Mouse (Mus musculus) CH12.LX (cell line): ENCODE data around the gene Irs2. TPM values are rescaled to one million over a fixed set of nuclear protein-coding genes. Genes with fewer than 3 reads are reported as not detected.

Experiments used
- DNase-seq: peaks from one replicate; pipeline ENCODE4 v3.0.0-alpha.2; 2013; ENCODE audit errors: extremely low read depth
- H3K27ac ChIP-seq: 2 replicates; pipeline ENCODE4 v1.5.1; 2012; ENCODE audit warnings: low read depth, mild to moderate bottlenecking, control low read depth, moderate library complexity; ENCODE audit not compliant: insufficient read depth
- H3K27me3 ChIP-seq: replicated peaks from 2 replicates; pipeline ENCODE3; 2012; ENCODE audit warnings: inconsistent platforms
- H3K36me3 ChIP-seq, 2 experiments: replicated peaks in 1 of 2; 2 replicates each; pipeline versions ENCODE3 to v1.6.1; 2012; ENCODE audit warnings: inconsistent platforms in 1 of 2, low read length in 1 of 2, mild to moderate bottlenecking in 1 of 2, mixed read lengths in 1 of 2, moderate library complexity in 1 of 2; ENCODE audit not compliant: control insufficient read depth in 1 of 2, insufficient read depth in 1 of 2
- H3K4me1 ChIP-seq, 2 experiments: 2 replicates each; pipeline ENCODE4 v1.6.1; 2012; ENCODE audit warnings: inconsistent platforms in 1 of 2, moderate library complexity in 1 of 2; ENCODE audit not compliant: insufficient read depth in 2 of 2, control insufficient read depth in 1 of 2
- H3K4me2 ChIP-seq: 2 replicates; pipeline ENCODE4 v1.6.1; 2012; ENCODE audit warnings: low read depth, mild to moderate bottlenecking, control low read depth; ENCODE audit not compliant: poor library complexity, insufficient read depth, severe bottlenecking
- H3K4me3 ChIP-seq, 3 experiments: fragments of 150-350 bp in 1 of 3; sonication (generic) in 1 of 3; replicated peaks in 1 of 3; 2 replicates each; pipeline versions ENCODE3 to v1.5.1; 2011 to 2012; ENCODE audit warnings: low read depth in 2 of 3, low read length in 2 of 3, mild to moderate bottlenecking in 2 of 3, moderate library complexity in 2 of 3, control low read depth in 1 of 3, improper control_type of control experiment in 1 of 3, inconsistent platforms in 1 of 3, mixed read lengths in 1 of 3; ENCODE audit not compliant: poor library complexity in 1 of 3
- H3K79me2 ChIP-seq: replicated peaks from 2 replicates; pipeline ENCODE4 v1.6.1; 2012; ENCODE audit warnings: mild to moderate bottlenecking, moderate library complexity; ENCODE audit not compliant: control insufficient read depth, poor library complexity, insufficient read depth, severe bottlenecking; ENCODE audit errors: extremely low read depth
- H3K9ac ChIP-seq: 2 replicates; pipeline ENCODE4 v1.6.1; 2012; ENCODE audit warnings: low read depth, mild to moderate bottlenecking, control low read depth, moderate library complexity; ENCODE audit not compliant: insufficient read depth
- H3K9me3 ChIP-seq: replicated peaks from 2 replicates; pipeline ENCODE3; 2012; ENCODE audit warnings: low read length, inconsistent platforms, mixed read lengths
- BHLHE40 ChIP-seq: IDR thresholded peaks from 2 replicates; pipeline ENCODE4 v1.6.1; 2011; ENCODE audit warnings: mild to moderate bottlenecking, low read depth, low read length, improper control_type of control experiment
- CTCF ChIP-seq, 2 experiments: IDR thresholded peaks in 1 of 2; conservative IDR thresholded peaks in 1 of 2; 2 replicates each; pipeline ENCODE4 v1.5.1; 2011 to 2012; ENCODE audit warnings: low read depth in 2 of 2, low read length in 2 of 2, improper control_type of control experiment in 1 of 2, inconsistent platforms in 1 of 2, mild to moderate bottlenecking in 1 of 2, moderate library complexity in 1 of 2
- ELF1 ChIP-seq: IDR thresholded peaks from 2 replicates; pipeline ENCODE4 v1.6.1; 2014; ENCODE audit warnings: low read depth, mild to moderate bottlenecking, inconsistent platforms, low read length, improper control_type of control experiment
- EP300 ChIP-seq: IDR thresholded peaks from 2 replicates; pipeline ENCODE4 v1.6.1; 2011; ENCODE audit warnings: low read length, improper control_type of control experiment
- GABPA ChIP-seq: IDR thresholded peaks from 2 replicates; pipeline ENCODE4 v1.6.1; 2012; ENCODE audit warnings: low read depth, low read length, improper control_type of control experiment, inconsistent platforms; ENCODE audit not compliant: insufficient replicate concordance
- MEF2A ChIP-seq: IDR thresholded peaks from 2 replicates; pipeline ENCODE4 v1.6.1; 2014; ENCODE audit warnings: low read depth, mild to moderate bottlenecking, inconsistent platforms, low read length, improper control_type of control experiment, borderline replicate concordance
- MXI1 ChIP-seq: IDR thresholded peaks from 2 replicates; pipeline ENCODE4 v1.6.1; 2011; ENCODE audit warnings: mild to moderate bottlenecking, low read depth, low read length, improper control_type of control experiment
- MYC ChIP-seq: IDR thresholded peaks from 2 replicates; pipeline ENCODE4 v1.6.1; 2011; ENCODE audit warnings: low read depth, mild to moderate bottlenecking, improper control_type of control experiment, low read length
- NRF1 ChIP-seq: IDR thresholded peaks from 2 replicates; pipeline ENCODE4 v1.6.1; 2014; ENCODE audit warnings: low read depth, mild to moderate bottlenecking, inconsistent platforms, low read length, improper control_type of control experiment, moderate library complexity
- POLR2A ChIP-seq: IDR thresholded peaks from 2 replicates; pipeline ENCODE4 v1.6.1; 2011; ENCODE audit warnings: low read depth, mild to moderate bottlenecking, improper control_type of control experiment, low read length
- RAD21 ChIP-seq: IDR thresholded peaks from 2 replicates; pipeline ENCODE4 v1.6.1; 2011; ENCODE audit warnings: low read depth, mild to moderate bottlenecking, low read length, improper control_type of control experiment, moderate library complexity
- TCF12 ChIP-seq: IDR thresholded peaks from 2 replicates; pipeline ENCODE4 v1.6.1; 2014; ENCODE audit warnings: low read depth, mild to moderate bottlenecking, inconsistent platforms, low read length, improper control_type of control experiment
- USF1 ChIP-seq: IDR thresholded peaks from 2 replicates; pipeline ENCODE4 v1.6.1; 2014; ENCODE audit warnings: low read depth, mild to moderate bottlenecking, inconsistent platforms, low read length, improper control_type of control experiment
- USF2 ChIP-seq: conservative IDR thresholded peaks from 2 replicates; pipeline ENCODE4 v1.6.1; 2011; ENCODE audit warnings: low read depth, low read length, improper control_type of control experiment
- ZMIZ1 ChIP-seq: IDR thresholded peaks from 2 replicates; pipeline ENCODE4 v1.6.1; 2012; ENCODE audit warnings: low read depth, mild to moderate bottlenecking, inconsistent platforms, low read length, improper control_type of control experiment
- ZNF384 ChIP-seq: IDR thresholded peaks from 2 replicates; pipeline ENCODE4 v1.6.1; 2012; ENCODE audit warnings: low read depth, low read length, improper control_type of control experiment, inconsistent platforms
- dilution Hi-C: fragments of 300-500 bp; cut with MboI; formaldehyde crosslinking; loops from 2 replicates; pipeline ENCODE4 v1.14.3; 2020; ENCODE audit warnings: low sequenced_read_pairs; ENCODE audit not compliant: extremely low pct_unique_long_range_greater_than_20kb, extremely low pct_ligation_motif_present
- in situ Hi-C: fragments of 300-500 bp; cut with MboI; formaldehyde crosslinking; loops from 3 replicates; pipeline ENCODE4 v1.14.3; 2019; ENCODE audit warnings: low sequenced_read_pairs, low pct_ligation_motif_present, low pct_unique_long_range_greater_than_20kb, mixed read lengths
- polyA plus RNA-seq: library from polyadenylated mRNA; unstranded; fragments of >175 nt; gene quantifications from 2 replicates; pipeline ENCODE4 v1.2.1, GENCODE M21; 2012; ENCODE audit warnings: low read depth; ENCODE audit not compliant: insufficient read length
- total RNA-seq, 2 experiments: library from RNA; depleted of rRNA; stranded (reverse); fragments of 300-350 nt in 1 of 2; fragments of >200 nt in 1 of 2; gene quantifications; 2 replicates each; pipeline ENCODE4 v1.2.3; 2012 to 2014

Gene Irs2
- total and polyA plus RNA-seq, 3 experiments, result 0.24 to 1.1 TPM; not detected in 1

DNA sequence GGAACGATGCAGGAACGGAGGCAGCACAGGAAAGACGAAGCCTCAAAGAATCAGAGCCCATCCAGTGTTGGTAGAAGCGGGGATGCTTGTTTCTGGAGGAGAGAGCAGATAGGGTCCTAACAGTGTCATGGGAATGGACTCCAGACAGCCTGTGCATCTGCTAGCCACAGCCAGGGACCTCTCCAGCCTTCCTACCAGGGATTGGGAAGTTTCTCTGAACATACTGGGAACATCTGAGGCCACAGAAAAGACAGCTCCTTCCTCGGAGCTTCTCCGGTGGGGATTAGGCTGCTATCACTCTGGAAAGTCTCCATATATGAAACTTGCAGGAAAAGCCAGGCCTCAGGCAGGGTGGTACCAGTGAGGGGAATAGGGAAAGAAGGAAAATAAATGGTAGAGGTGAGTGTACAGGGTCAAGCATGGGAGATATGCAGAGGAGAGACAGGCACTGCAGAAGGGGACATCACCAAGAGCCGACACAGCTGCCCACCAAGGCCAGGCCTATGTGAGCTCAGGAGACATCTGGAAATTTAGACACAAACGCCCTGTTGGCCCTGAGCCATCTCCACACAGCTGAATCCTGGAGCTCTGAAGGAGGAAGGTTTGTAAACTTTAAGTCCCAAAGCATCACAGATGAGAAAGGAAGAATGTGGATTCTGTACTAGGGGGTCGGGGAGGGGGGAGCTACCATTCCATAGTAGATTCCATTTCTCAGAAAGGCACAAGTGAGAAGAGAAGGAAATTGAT is 64.8 kb downstream of the Irs2 start:
- H3K9me3 ChIP-seq, result peaks cover 3% of the 10 kb centered on the region
- in situ Hi-C loops (no loop called here), dilution Hi-C loops (no loop called here)
- no peak overlapping the region for H3K27ac ChIP-seq
- H3K36me3 ChIP-seq, result no peaks in the 10 kb centered on the region
- H3K27me3 ChIP-seq, result peaks cover 1% of the 10 kb centered on the region
- H3K4me2 ChIP-seq, result no peak overlapping the region
- TF ChIP-seq BHLHE40, result no peak
- no peak for TF ChIP-seq MYC
- no peak overlapping the region for H3K9ac ChIP-seq
- peaks cover 7 to 18% of the 10 kb centered on the region in 2 experiments for H3K4me1 ChIP-seq
- H3K79me2 ChIP-seq, result no peaks in the 10 kb centered on the region
- no peak overlapping the region for H3K4me3 ChIP-seq
- no peak for DNase-seq

DNA sequence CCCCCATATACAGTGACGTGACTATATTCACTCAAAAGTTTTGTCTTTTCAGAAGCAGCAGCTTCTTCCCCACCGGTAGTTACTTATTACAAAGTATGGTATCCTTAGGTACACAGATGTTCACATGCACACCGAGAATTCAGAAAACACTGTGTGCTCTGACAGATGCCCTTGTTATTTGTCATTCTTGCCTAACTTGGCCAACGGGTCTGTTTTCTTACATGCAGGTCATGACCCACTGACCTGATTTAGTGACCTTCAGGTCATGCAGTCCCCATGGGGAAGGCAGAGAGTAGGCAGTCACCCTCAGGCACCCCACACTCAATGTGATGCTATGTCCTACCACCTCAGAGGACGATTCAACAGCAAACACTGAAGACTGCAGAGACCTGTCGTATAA is 68.4 kb downstream of the Irs2 start:
- no peak overlapping the region for H3K9ac ChIP-seq
- dilution Hi-C loops (no loop called here), in situ Hi-C loops (no loop called here)
- H3K79me2 ChIP-seq, result no peaks in the 10 kb centered on the region
- H3K4me2 ChIP-seq, result no peak overlapping the region
- no peak for DNase-seq
- peaks cover 0 to 5% of the 10 kb centered on the region in 2 experiments; a peak in 1 of 4 replicates for H3K4me1 ChIP-seq
- no peak overlapping the region for H3K27ac ChIP-seq
- H3K9me3 ChIP-seq, result peaks cover 3% of the 10 kb centered on the region
- TF ChIP-seq POLR2A (no peak), ELF1 (no peak), RAD21 (no peak), CTCF (conservative IDR thresholded peaks at IDR 0.05 in 1 of 2, IDR thresholded peaks at IDR 0.05 in 1 of 2; ENCODE audit: low read depth in 2 of 2, low read length in 2 of 2) (no peak), TCF12 (no peak), EP300 (no peak)
- no peak overlapping the region for H3K4me3 ChIP-seq
- no peaks in the 10 kb centered on the region for H3K36me3 ChIP-seq
- H3K27me3 ChIP-seq, result peaks cover 1% of the 10 kb centered on the region

DNA sequence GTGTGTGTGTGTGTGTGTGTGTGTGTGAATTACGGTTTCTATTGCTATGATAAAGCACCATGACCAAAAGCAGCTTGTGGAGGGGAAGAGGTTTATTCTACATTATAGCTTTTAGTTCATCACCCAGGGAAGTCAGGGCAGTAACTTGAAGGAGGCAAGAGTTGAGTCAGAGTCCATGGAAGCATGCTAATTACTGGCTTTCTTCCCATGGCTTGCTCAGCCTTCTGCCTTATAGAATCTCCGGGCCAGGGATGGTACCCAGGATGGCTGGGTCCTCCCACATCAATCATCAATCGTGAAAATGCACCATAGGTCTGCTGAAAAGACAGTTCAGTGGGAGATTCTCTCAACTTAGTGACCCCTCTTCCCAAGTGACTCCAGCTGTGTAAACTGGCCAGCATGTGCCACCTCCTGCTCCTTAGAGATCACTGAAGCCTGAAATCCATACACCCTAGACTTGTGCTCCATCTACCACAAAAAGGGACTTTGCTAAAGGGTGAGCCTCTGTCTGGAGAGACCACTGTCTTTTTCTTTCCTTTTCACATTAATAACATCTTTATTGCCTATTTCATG is 69.0 kb downstream of the Irs2 start:
- peaks cover 1% of the 10 kb centered on the region for H3K27me3 ChIP-seq
- H3K9ac ChIP-seq, result no peak overlapping the region
- H3K36me3 ChIP-seq, result no peaks in the 10 kb centered on the region
- in situ Hi-C loops, result no loop called here
- no peak for DNase-seq
- peaks cover 0 to 5% of the 10 kb centered on the region in 2 experiments; a peak in 1 of 4 replicates for H3K4me1 ChIP-seq
- no peaks in the 10 kb centered on the region for H3K79me2 ChIP-seq
- dilution Hi-C loops, result no loop called here
- TF ChIP-seq ELF1, result no peak
- no peak for TF ChIP-seq USF1
- TF ChIP-seq NRF1, result no peak
- no peak for TF ChIP-seq ZMIZ1
- no peak for TF ChIP-seq MXI1
- TF ChIP-seq GABPA, result no peak
- no peak for TF ChIP-seq ZNF384
- TF ChIP-seq USF2, result no peak
- TF ChIP-seq MEF2A, result no peak
- H3K4me3 ChIP-seq, result no peak overlapping the region
- peaks cover 3% of the 10 kb centered on the region for H3K9me3 ChIP-seq
- H3K27ac ChIP-seq, result no peak overlapping the region
- no peak overlapping the region for H3K4me2 ChIP-seq
